Mouse (Mus musculus) layer of hippocampus, adult 9-10 months (tissue): ENCODE measurements around the gene Ap4e1.

Experiments
- DNase-seq: peaks from one replicate; pipeline ENCODE4 v3.0.0; 2022; ENCODE audit warnings: low spot score

Ap4e1 gene

GRCm38 (mm10) chr2:127008469-127008998, at the start of gene Ap4e1:
Ap4e1 (plus strand) TSS chr2:127008717.
- DNase-seq, result peak; percentile 98

GRCm38 (mm10) chr2:126961696-126962095, 46.8 kb upstream of the Ap4e1 start:
- DNase-seq, result no peak

- no peak for DNase-seq
Measured at GRCm38 (mm10) chr2:126977428-126977827, 31.1 kb upstream of the Ap4e1 start.

- no peak for DNase-seq
Measured at GRCm38 (mm10) chr2:126983221-126983620, 25.3 kb upstream of the Ap4e1 start.

- DNase-seq, result no peak
Measured at GRCm38 (mm10) chr2:126989919-126990318, 18.6 kb upstream of the Ap4e1 start.

GRCm38 (mm10) chr2:126992742-126993141, 15.8 kb upstream of the Ap4e1 start:
- DNase-seq, result no peak

- no peak for DNase-seq
Measured at GRCm38 (mm10) chr2:126994384-126995166, 13.9 kb upstream of the Ap4e1 start.

- DNase-seq, result peak; percentile 63
Measured at GRCm38 (mm10) chr2:126996737-126997136, 11.8 kb upstream of the Ap4e1 start.

- no peak for DNase-seq
Measured at GRCm38 (mm10) chr2:126998219-126998618, 10.3 kb upstream of the Ap4e1 start.

GRCm38 (mm10) chr2:127000406-127001324, 7.9 kb upstream of the Ap4e1 start:
- no peak for DNase-seq

GRCm38 (mm10) chr2:127004046-127004445, 4.5 kb upstream of the Ap4e1 start:
- DNase-seq, result no peak

- DNase-seq, result peak; percentile 32
Measured at GRCm38 (mm10) chr2:127006634-127007370, 1.7 kb upstream of the Ap4e1 start.

GRCm38 (mm10) chr2:127007509-127007908, 1.0 kb upstream of the Ap4e1 start:
- no peak for DNase-seq

- peak; percentile 26 for DNase-seq
Measured at GRCm38 (mm10) chr2:127035006-127035605, 26.6 kb downstream of the Ap4e1 start.

- DNase-seq, result no peak
Measured at GRCm38 (mm10) chr2:127037299-127037698, 28.8 kb downstream of the Ap4e1 start.

GRCm38 (mm10) chr2:127061471-127061870, 53.0 kb downstream of the Ap4e1 start:
- no peak for DNase-seq

- DNase-seq, result no peak
Measured at GRCm38 (mm10) chr2:127068806-127069205, 60.3 kb downstream of the Ap4e1 start.

GRCm38 (mm10) chr2:127069781-127070434, 61.4 kb downstream of the Ap4e1 start:
- no peak for DNase-seq

- DNase-seq, result peak; percentile 62
Measured at GRCm38 (mm10) chr2:127070435-127070841, 61.9 kb downstream of the Ap4e1 start, which contains the start of gene Blvra. Blvra (plus strand) TSS chr2:127070665.

- no peak for DNase-seq
Measured at GRCm38 (mm10) chr2:127070879-127071278, 62.4 kb downstream of the Ap4e1 start.

- DNase-seq, result no peak
Measured at GRCm38 (mm10) chr2:127074116-127074515, 65.6 kb downstream of the Ap4e1 start.
